Mouse (Mus musculus) heart, postnatal 10 days (tissue): ENCODE measurements around the gene Agap1. TPM values are rescaled to one million over a fixed set of nuclear protein-coding genes. Genes with fewer than 3 reads are reported as not detected.

Source experiments
- DNase-seq, 2 experiments: peaks; one replicate each; pipeline ENCODE4 v3.0.0; 2021
- intact Hi-C: fragments of 180-260 bp; cut with DNase I; formaldehyde crosslinking; loops from one replicate; pipeline ENCODE4 v1.15.1; 2025
- total RNA-seq, 2 experiments: library from RNA; stranded (reverse); gene quantifications; 2 replicates each; pipeline ENCODE4 v1.2.3; 2021

The Agap1 gene
- total RNA-seq, 2 experiments from 2014 or later: 54.4 to 57.6 TPM

DNA sequence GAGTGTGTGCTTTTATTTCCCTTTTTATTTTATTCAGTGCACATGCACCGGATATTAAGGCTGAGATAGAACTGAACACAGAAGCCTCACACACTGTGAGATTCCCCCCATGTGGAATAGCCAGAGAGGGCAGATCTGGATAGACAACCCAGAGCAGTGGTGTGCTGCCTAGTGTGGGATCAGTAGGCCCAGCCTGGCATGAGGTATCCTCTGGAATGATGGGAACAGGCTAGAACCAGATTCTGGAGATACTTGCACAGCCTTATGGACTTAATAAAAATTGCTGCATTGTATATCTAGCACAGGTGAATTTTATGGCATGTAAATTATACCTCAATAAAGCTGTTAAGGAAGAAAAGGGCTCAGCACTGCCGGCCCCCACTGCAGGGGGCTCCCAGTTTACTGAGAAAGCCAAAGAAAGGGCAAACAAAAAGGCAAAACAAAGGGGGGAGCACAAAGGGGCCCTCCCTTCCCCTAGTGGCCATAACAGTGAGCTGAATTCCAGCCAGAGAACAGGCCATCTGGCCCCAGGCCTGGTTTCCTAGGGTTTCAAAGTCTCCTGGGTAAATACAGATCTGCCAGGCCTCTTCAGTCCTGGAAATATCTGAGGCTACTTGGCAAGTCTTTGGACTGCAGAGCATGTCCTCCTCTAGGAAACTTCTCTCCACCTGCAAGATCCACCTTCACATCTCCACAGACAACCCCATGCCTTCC is 405.6 kb downstream of the Agap1 start:
- intact Hi-C loops: no loop called here
- DNase-seq: peak; percentile 86 to 88

DNA sequence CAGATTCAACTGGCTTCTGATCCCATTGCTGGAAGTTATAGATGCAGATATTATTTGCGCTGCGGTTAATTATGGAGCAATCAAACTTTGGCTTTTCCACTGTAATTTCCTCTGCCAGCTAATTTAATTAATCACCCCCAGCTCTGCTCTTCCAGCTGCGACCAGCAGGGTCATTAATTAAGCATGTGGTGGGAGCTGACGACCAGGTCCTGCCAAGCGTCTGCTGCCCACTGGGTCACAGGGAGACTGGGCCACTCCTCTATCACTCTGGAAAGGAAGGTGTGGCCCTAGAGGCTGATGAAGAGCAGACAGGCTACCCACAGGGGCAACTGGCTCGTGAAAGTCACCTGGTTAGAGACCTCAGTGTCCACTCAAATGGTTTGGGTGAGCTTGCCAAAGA is 411.2 kb downstream of the Agap1 start:
- intact Hi-C loops: no loop called here
- no peak for DNase-seq

GRCm38 (mm10) chr1:89867847-89868246 is 413.2 kb downstream of the Agap1 start:
- intact Hi-C loops: no loop called here
- no peak for DNase-seq

GRCm38 (mm10) chr1:89870134-89870905 is 415.7 kb downstream of the Agap1 start:
- DNase-seq: peak; percentile 30 to 42
- intact Hi-C loops: no loop called here

DNA sequence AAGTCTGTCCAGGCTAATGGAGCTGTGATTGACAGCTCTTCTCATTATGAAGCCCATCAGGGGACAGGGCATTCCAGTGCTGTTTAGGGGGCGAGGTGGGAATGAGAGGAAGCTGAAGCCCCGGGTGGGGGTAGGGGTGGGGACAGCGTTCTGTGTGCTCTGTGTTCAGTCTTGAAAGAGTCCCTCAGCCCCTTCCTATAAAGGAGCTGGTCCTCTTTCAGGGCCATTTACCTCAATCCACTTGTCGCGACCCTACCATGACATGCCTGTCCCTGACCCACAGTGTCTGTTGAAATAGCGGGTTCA is 416.3 kb downstream of the Agap1 start:
- DNase-seq: no peak
- intact Hi-C loops: no loop called here

DNA sequence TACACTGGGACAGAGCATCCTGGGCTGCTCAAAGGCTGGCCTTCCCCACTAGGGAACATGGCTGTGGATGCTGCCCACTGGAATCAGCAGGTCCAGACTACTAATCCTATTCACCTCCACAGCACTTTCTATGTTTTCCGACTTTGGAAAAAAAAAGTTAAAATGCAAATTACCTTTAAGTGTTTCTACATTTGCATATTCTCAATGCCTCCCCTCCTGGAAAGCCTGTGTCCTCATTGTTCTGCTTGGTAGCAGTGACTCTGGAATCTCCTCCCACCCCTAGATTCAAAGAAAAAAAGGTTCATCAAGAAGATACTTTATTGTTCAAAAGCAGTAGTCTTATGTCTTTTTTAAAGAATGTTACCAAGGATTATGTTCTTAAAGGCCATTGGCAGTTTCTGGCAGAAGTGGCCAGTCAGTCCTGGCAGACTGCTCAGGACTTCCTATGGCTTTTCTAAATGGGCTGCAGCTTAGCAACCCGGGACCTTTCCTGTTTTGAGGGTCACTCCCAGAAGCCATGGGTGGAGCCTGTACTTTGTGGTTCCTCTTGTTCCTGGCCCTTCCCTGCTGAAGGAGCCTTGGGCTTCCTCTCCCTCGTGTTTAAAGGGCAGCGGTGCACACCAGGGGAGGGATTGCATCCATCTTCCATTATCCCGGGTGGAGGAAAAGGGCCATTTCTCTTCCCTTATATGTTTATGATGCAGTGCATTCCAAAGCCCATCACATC is 421.9 kb downstream of the Agap1 start:
- intact Hi-C loops: no loop called here
- peak; percentile 49 to 53 for DNase-seq

DNA sequence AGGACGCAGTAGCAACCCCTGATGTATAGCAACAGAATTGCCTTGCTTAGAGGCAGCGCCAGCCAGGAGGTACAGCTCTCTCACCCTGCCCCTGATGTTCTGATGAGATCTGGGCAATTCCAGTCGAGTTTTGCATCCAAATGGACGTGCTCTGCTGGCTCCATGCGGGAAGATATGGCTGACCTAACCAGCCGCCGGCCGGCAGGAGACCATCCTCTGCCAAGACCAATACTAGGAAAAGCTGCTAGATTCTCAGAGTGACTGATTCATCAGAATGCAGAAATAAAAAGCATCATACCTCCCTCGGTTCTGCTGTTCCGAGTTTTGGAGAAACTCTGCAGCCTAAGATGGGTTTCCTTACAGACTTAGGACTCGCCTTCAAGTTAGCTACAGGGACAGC is 423.9 kb downstream of the Agap1 start:
- no peak for DNase-seq

GRCm38 (mm10) chr1:89880193-89880592 is 425.6 kb downstream of the Agap1 start:
- DNase-seq: no peak
- intact Hi-C loops: no loop called here

More for the DNA sequence above, 423.9 kb downstream of the Agap1 start:
- intact Hi-C loops: no loop called here

DNA sequence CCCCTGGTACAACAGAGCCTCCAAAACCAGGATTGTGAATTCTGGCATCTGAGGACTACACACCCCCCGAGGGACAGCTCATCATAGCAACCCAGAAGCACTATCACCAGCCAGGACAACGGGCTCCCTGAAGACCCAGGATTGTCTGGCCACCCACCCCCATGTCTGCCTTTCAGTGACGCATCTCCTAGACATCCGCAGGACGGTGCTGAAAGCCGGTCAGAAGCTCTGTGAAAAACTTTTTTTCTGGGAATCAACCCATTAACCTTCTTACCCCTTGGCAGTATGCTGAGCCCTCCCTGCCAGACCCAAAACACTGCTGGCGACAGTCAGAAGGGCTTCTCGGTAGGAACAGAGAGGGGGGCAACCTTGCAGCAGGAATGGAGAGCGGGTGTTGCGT is 426.2 kb downstream of the Agap1 start:
- intact Hi-C loops: no loop called here
- peak; percentile 13 to 16 for DNase-seq

DNA sequence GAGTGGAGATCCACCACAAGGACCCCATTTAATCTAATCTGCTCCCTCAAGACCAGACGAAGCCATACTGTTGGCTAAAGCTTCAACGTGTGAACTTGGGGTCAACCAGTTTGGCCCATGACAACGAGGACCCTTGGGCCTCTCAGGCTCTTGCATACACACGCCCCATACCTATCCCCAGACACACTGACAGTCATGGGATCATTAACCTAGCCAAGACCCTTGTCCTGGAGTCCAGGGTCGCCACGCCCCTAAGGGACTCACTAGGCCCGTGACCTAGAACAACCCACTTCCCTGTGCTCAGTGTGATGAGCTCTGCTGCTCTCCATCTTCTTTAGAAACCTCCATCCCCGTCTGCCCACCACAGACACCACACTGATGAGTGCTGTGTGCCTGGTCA is 429.7 kb downstream of the Agap1 start:
- intact Hi-C loops: no loop called here
- DNase-seq: no peak

DNA sequence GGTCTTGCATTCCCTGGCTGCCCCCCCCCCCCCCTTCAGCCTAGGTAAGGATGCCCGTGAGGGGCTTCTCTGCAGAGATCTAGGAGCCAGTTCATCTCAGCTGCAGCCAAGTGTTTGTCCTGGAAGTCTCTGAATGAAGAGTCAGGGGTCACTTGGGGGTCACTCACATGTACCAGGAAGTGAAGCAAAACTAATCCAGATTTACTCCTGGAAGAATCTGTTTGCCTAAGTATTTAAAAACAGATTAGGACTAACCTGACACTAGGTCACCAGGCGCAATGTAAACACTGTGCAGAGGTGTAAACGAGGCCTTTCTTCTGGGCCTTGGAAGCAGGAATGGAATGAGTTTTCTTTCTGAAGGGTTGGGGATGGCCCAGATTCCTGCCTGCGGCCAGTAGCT is 431.1 kb downstream of the Agap1 start:
- intact Hi-C loops: no loop called here

GRCm38 (mm10) chr1:89891400-89891799 is 436.8 kb downstream of the Agap1 start:
- no peak for DNase-seq
- intact Hi-C loops: no loop called here

More for the DNA sequence above, 431.1 kb downstream of the Agap1 start:
- no peak for DNase-seq

DNA sequence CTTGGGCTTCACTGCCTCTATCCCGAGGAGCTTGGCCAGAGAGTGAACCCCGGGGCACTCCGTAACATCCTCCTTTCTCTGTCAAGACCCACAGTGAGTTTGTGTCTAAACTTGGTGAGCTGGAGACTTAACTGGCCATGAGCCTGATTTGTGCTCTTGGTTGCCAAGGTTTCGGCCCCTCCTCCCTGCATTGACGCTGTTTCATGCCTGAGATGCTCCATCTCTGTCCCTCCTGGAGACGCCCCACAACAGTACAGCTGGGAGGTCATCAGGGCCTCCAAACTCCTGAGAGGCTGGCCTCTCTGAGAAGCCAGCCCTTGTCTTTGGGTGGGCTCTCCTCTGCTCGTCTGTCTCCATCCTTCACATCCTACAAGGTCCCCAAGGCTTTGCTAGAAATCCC is 437.7 kb downstream of the Agap1 start:
- intact Hi-C loops: no loop called here
- no peak for DNase-seq

GRCm38 (mm10) chr1:89895801-89896200 is 441.2 kb downstream of the Agap1 start:
- DNase-seq: no peak
- intact Hi-C loops: no loop called here

DNA sequence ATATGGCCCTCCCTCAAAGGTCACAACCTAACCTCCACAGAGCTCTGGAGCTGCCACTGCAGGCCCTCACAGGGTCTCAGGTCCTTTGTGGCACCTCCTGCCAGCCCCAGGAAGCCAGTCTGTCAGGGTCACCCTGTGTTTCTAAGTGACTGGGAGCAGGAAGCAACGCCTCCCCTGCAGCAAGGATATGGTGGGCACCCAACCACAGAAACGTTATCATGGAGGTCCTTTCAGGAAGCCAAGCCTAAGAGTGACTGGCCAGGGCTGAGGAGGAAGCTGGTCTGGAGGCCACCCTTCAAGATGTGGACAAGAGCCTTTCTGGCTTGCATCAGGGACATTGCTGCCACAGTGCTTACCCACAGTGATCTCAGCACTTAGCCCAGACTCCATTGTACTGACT is 444.4 kb downstream of the Agap1 start:
- no peak for DNase-seq
- intact Hi-C loops: no loop called here

- intact Hi-C loops: no loop called here
- no peak for DNase-seq
Observed at GRCm38 (mm10) chr1:89899761-89900445, 445.3 kb downstream of the Agap1 start.

- DNase-seq: no peak
- intact Hi-C loops: no loop called here
Observed at GRCm38 (mm10) chr1:89901381-89901780, 446.8 kb downstream of the Agap1 start.

DNA sequence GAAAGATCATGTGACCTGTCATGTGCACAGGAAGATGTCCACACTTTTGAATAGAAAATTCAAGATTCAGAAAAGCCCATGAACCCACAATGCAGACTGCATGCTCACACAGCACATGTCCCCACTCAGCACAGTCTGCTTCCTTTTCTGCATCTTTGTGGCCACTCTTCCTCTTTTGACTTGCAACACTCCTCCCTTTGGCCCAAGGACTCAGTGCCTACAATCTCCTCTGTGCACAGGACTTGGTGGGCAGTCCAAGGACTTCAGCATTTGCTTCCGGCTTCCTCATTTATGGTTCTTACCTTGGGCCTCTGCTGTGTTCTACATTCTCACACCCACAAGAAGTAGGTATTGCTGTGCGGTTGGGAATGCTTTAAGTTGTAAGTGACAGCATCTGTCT is 447.6 kb downstream of the Agap1 start:
- intact Hi-C loops: no loop called here
- no peak for DNase-seq

- intact Hi-C loops: no loop called here
Observed at GRCm38 (mm10) chr1:89902641-89903040, 448.0 kb downstream of the Agap1 start.

DNA sequence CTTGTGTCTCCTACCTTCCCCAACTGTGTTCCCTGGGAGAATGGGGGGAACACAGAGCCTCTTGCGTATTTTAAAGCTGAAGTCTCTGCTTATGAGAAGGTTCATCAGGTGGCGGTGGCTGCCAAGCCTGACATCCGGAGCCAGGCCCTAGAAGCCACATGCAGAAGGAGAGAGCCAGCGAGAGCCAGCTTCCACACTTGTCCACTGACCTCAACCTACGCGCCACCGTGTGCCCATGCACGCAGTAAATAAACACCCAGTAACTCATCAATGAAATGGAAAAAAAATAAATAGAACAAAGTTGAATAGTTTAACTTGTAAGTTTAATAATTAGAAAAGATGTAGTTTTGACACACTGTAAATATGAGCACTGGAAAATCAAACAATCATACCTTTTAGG is 455.2 kb downstream of the Agap1 start:
- intact Hi-C loops: no loop called here
- no peak for DNase-seq

More at GRCm38 (mm10) chr1:89902641-89903040, 448.0 kb downstream of the Agap1 start:
- no peak for DNase-seq

DNA sequence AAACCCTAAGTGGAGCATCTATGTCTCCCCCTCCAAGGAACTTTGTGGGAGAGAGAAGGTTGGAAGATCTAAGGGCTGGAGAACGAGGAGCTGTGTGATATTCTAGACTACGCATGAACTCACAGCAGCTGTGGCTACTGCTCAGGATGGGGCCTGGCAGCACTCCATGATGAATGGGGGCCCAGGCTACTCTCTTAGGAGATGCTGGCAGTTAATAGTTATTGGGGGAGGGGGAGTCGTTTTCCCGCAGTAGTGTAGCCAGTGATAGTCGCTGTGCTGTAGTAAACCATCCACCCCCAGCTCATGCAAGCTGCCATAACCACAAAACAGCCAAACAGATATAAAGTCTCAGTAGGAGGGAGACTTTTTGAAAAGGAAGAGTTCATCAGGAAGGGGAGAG is 457.8 kb downstream of the Agap1 start:
- DNase-seq: peak in 1 of 2 experiments; percentile 27
- intact Hi-C loops: no loop called here
